Mouse (Mus musculus): Measurements from ENCODE around the gene 4930412O13Rik.

The 4930412O13Rik gene

GRCm38 (mm10) chr2:9903854-9904560 is 23.0 kb downstream of the 4930412O13Rik start:
- DNase-seq, result no peak

- DNase-seq, result peak; percentile 32
Observed at GRCm38 (mm10) chr2:9905995-9906394, 24.9 kb downstream of the 4930412O13Rik start.

GRCm38 (mm10) chr2:9917602-9918001 is 36.5 kb downstream of the 4930412O13Rik start:
- no peak for DNase-seq

GRCm38 (mm10) chr2:9918691-9919471 is 37.8 kb downstream of the 4930412O13Rik start:
- DNase-seq, result peak; percentile 61

GRCm38 (mm10) chr2:9926194-9926904 is 45.3 kb downstream of the 4930412O13Rik start:
- no peak for DNase-seq

- no peak for DNase-seq
Observed at GRCm38 (mm10) chr2:9926905-9927283, 45.8 kb downstream of the 4930412O13Rik start.
